Mouse (Mus musculus) 3T3-L1 (cell line): ENCODE measurements around the gene Lrrc27.

Experiments used
- DNase-seq: peaks from one replicate; pipeline ENCODE4 v3.0.0-alpha.2; 2015; ENCODE audit warnings: low read depth, low spot score

Gene Lrrc27

DNA sequence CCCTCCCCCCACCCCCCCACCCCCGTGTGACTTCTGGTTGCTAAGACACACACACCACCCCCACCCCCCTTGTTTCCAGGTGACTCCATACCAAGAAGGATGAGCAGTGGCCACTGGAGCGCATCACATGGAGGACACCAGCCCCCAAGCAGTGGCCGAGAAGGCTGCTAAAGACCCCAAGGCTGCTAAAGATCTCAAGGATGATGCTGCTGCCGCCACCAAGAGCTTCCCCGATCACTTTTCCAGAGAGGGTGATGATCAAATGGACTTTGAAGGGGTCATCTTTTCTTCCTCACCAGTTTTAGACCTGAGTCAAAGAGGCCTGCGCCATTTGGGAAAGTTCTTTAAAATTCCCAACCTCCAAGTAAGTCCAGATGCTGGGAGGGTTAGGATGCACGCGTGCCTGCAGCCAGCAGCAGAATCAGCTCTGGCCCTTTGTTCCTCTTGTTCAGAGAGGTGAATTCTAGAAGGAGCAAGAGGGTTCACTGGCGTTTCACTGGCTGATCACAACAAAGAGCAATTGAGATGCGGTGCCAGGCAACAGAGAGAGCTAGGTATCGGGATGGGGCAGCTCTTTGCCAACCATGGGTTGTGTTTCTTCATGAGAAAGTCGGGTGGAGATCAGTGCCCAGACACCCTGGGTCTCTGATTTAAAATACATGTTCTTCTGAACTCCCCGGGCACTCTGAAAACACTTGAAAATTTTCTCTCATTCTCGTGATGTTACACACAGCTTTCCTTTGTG is 2.0 kb downstream of the Lrrc27 start:
- DNase-seq: no peak

DNA sequence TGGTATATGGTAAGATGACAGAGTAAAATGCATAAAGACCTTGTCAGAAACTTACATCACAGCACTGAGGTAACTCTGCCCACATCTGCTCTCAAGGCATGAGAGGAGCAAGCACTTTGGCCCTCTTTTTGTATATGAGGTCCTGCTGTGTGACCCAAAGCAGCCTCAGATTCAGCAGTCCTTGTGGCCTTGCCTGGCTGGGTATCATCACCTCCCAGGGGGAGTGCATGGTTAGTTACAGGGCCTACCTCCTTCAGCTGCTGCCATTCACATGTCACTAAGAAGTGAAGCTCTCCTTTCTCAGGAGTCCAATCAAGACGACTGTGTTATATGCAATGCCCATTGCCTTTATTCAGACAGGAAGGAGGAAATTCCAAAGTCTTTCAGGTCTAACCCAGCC is 2.7 kb downstream of the Lrrc27 start:
- DNase-seq: no peak

- no peak for DNase-seq
Measured at GRCm38 (mm10) chr7:139215946-139216345, 3.2 kb downstream of the Lrrc27 start.

DNA sequence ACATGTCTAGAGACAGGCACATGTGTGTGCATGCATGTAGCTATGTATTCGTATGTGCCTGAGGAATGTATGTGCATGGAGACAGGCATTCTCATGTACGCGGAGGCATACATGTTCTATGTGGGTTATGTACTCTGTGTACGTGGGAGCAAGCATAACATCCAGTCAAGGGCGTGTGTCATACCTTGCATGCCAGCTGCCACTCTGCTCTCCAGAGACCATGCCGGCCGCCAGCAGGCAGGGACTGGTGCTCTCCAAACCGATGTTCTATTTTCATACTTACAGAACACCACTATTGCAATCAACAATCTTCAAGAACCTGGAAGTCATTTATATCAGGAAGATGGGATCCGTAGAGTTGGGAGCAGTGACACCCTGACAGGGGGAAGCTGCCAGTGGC is 3.7 kb downstream of the Lrrc27 start:
- no peak for DNase-seq

GRCm38 (mm10) chr7:139217046-139217445 is 4.3 kb downstream of the Lrrc27 start:
- no peak for DNase-seq

DNA sequence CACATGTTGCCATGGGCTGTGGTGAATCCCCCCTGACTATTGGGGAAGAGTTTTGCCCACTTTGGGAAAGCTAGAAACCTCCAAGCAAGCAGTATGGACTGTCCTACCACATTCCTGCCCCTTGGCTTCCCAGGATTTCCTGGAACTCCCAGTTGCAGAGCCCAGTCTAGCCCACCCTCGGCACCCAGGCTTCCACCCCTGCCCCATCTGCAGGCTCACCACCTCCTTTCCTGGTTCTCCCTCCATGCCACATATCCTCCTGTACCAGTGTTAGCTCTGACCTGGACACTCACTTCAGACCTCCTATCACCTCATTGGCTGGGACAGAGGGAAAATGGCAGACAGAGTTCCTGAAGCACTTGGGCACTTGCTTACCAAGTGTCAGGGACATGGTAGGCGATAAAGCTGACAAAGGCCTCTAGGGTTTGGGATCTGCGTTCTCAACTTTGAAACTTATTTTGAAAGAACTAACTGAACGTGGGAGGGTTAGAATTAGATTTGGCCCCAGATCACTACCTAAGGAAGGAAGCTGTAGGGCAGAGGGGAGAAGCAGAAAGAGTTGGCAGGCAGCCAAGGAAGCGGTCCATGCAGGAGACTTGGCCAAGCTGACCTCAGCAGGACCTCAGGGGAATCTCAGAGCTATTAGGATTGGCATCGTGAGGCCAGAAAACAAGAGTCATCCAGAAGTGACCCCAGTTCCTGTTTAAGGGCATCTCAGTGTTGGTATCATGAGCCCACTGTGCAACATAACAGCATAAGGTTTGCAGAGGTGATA is 6.0 kb downstream of the Lrrc27 start:
- DNase-seq: peak; percentile 46

- no peak for DNase-seq
Measured at GRCm38 (mm10) chr7:139219486-139219885, 6.7 kb downstream of the Lrrc27 start.

DNA sequence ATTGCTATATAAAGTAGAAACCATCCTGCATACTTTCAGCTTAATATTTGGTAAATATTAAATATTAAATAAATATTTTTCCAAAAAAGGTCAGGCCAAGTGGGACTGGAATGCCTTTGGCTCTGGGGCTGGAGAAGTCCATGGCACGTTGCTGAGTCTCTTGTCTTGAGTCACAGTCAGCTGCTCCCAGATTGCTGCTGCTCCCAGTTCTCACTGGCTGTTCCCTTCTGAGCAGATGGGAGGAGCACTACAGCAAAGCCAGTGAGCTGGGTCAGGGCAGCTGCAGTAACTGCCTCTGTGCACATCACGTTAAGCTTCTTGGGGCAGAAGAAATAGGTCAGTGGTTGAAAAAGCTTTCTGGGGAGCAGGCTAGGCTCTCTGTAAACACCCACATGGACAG is 7.5 kb downstream of the Lrrc27 start:
- peak; percentile 65 for DNase-seq

GRCm38 (mm10) chr7:139221072-139221471 is 8.3 kb downstream of the Lrrc27 start:
- DNase-seq: no peak

GRCm38 (mm10) chr7:139221856-139222255 is 9.1 kb downstream of the Lrrc27 start:
- no peak for DNase-seq

- DNase-seq: no peak
Measured at GRCm38 (mm10) chr7:139222341-139222740, 9.6 kb downstream of the Lrrc27 start.

- DNase-seq: no peak
Measured at GRCm38 (mm10) chr7:139224070-139224469, 11.3 kb downstream of the Lrrc27 start.

GRCm38 (mm10) chr7:139224725-139225124 is 11.9 kb downstream of the Lrrc27 start:
- DNase-seq: no peak

GRCm38 (mm10) chr7:139226416-139226815 is 13.6 kb downstream of the Lrrc27 start:
- DNase-seq: no peak

- no peak for DNase-seq
Measured at GRCm38 (mm10) chr7:139228447-139229171, 15.8 kb downstream of the Lrrc27 start.

GRCm38 (mm10) chr7:139229837-139230236 is 17.0 kb downstream of the Lrrc27 start:
- no peak for DNase-seq

DNA sequence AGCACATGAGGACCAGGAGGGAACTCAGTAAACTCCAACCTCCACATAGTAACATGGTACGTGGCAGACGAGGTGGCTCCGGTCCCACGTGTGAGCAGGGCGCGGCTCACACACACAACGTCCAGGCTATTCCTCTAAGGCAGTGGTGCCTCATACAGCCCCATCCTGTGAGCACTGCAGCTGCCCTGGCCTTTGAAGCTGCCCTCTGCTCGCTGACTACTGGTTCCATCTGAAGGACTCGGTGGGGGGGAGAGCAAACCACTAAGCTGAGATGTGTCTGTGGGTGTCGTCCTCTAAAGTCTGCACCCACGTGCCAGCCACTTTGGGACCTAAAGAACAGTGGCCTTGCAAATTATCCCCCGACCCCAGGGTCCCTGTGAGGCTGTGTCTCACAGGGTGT is 17.5 kb downstream of the Lrrc27 start:
- no peak for DNase-seq

DNA sequence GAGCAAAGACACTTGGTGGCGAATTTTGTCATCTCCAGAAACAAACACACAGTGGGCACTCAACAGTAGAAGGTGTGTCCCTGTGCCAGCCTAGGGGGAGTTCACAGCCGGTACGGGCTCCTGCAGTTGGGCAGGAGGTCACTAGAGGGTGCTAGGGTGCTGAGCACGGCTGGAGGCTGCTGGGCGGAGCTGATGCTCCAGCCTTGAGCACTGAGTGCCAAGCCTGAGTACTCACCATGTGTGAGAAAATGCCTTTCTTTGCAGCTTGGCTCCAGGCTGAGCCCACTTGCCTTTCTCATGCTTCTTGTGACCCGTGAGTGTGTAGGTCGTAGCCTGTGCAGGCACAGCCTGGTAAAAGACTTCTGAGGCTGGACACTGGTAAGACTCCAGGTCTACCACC is 20.9 kb downstream of the Lrrc27 start:
- peak; percentile 87 for DNase-seq

DNA sequence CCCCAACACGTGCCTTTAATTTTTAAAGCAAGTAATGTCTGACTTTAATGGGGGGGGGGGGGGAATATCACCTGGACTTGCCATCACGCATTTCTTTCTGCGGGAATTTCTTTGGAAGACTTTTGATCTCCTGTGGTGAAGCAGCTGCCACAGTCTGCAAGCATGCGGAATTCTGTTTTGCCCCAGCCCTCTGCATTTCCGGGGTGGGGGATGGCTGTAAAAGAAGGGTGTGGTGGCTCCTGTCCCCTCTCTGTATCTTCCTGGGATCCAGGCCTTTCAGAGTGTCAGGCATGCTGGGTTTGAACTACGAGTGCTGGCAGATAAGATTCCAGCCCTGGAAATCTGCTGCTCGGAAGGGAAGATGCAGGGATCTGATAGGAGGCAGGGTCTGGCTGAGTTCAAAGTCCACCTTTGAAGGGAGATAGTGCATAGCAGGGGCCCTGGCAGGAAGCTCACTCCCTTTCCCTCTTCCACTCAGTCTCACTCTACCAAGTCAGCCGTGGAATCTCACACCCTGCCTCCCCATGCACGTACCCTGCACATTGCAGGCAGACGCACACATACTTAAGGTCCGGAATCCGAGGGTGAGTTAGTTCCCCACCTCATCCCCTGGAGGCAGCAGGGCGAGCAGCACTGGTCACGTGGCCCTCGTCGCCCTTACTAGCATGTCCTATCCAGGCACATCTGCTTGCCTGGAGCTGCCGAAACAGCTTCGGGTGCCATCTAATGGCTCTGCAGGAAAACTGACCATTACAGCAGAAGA is 21.8 kb downstream of the Lrrc27 start:
- no peak for DNase-seq

- DNase-seq: no peak
Measured at GRCm38 (mm10) chr7:139235651-139236358, 23.0 kb downstream of the Lrrc27 start.

DNA sequence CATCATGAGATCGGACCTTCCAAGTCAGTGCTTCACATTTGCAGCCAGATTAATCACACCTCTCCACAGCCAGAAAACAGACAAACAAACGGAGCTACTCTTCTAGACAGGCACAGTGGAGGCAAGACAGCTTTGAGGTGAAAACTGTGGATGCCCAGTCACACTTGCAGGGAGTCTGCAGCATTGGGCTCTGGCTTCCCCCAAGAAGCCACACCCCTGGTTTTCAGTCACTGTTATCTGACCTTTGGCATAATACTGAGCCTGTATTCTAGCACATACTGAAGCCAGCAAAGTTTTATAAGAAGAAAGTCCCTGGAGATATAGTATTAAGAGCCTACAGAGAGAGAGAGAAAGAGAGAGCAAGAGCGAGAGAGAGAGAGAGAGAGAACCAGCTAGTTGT is 26.6 kb downstream of the Lrrc27 start:
- no peak for DNase-seq
